Mouse (Mus musculus): ENCODE data around the gene Snrnp70.
"Not testable (repeated sequence)": the region's sequence is repeated elsewhere in the genome, so short reads cannot be mapped to it uniquely, and the experiment has no call there.

Gene Snrnp70

DNA sequence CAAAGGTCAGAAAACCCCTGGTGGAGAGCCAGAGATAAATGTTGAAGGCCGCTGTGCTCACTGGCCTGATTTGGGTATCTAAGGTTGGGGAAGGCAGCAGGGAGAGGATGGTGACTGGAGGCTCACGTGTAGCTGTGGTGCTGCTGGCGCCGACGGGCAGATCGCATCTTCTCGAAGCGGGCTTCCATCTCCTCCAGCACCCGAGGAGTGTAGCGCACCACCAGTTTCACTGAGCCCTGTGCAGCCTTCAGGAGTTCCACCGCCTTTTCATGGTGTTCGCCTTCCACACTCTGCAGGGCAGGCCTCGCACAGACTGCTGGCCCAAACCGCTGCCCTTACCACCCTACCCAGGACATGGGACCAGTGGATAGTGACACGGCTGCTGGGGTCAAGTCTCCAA is 27.4 kb downstream of the Snrnp70 start:
- in situ Hi-C loops (cut with MboI, MseI), result no loop called here

DNA sequence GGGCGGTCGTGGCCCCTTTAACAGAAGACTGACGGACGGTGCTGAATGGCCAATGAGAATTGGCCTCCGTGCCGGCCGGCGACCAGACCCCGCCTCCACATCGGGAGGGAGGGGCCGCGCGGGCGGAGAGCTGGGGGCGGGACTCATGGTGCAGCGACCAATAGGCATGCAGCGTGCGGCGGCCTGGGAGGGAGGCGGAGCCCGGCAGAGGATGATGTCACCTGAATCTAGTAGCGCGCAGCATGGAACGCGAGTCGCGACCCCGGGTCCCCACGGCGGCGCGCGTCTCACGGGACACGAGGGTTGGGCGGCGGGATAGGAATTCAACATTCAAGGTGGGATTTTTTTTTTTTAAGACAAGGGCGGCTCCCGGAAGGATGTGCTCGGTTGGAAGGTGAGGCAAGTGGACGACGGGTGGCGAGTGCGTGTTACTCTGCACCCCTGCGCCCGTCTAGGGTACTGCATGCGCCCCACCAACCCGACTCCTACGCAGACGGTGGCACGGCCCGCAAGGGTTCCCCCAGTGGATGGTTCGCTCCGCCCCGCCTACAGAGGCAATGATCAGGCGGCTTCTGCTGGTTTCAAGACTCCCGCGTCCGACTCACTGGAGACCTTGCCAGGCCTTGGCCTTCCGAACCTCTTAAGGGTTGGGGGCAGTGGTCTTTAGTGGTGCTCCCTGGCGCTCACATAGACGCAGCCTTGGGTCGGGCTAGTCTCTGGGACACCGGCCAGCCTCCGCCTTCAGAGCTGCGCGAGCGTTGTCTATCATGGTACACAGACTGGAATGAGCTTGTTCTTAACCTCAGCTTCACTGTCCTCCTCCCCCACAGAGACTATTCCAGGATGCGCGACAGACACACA is 28.3 kb downstream of the Snrnp70 start:
- in situ Hi-C loops (cut with MboI, MseI), result no loop called here

DNA sequence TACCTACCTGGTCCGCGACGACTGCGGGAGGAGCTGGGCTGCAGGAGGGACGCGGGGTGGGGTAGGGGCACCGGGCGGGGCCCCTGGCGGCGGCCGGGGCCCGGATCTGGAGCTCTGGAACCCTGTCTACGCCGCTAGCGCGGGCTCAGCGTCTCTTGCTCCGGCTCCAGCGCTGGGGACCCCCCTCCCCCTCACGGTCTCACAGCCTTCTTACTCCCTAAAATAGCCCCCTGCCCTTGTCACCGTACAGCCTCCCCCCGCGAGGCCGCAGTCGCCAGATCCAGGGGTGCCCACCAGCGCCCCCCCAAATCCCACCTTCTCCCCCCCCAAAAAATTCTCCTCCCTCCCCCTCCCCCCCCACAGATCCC is 28.9 kb downstream of the Snrnp70 start, which contains the start of gene Ppfia3:
TSS of gene Ppfia3 (minus strand) at position 368 of the 368 bp plus-strand sequence.
- in situ Hi-C loops (cut with MboI, MseI), result no loop called here

DNA sequence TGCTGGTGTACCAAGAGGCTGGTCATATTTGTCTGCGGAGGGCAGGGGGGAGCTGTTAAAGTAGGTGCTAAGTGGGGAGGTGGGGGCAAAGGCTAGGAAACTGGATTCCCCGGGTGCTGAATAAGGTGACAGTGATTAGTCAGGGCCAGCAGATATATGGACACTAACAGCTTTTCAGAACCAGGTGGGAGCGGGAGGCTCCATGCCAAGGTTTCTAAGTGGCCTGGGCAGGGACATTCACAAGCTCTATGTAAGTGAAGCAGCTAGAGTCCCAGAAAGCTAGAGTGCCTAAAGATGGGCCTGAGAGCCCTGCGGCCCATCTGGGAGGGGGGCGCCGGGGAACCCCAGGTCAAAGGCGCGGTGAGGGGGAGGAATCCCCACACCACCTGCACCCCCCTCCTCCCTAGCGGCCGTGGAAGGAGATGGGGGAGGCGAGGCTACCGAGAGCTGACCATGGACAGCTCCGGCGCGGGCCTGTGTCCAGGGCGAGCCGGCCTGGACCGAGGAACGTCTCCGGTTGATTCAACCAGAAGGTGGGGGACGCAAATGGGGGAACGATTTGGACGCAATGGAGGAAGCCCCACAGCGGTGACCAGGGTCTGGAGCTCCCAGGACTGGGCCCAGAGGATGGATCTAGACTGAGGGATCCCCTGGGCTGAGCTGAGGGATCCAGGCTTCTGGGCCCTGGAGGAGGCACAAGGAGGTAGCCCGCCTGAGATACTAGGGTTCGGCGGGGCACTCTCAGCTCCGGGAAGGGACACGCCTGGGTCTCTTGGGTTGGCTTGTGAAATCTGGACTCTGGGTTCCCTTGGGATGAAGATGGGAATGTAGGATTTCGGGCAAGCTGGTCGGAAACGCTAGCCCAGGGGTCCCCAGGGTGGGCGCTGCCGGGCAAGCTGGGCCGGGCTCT is 29.5 kb downstream of the Snrnp70 start:
- in situ Hi-C loops (cut with MboI, MseI), result no loop called here

DNA sequence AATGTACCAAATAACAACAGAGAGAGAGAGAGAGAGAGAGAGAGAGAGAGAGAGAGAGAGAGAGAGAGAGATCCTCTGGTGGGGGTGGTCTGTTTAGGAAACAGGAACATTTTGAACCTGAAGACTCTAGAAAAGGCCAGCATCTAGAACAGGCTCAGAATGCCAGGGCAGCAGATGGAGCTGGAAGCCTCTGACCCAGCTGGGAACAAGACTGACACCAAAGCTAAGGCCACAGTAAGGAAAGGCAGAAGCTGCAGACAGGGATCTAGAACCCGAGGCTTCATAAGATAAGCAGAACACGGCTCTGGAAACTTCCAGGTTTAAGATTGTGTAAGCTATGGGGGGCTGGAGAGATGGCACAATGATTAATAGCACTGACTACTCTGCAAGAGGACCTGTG is 31.6 kb downstream of the Snrnp70 start:
- in situ Hi-C loops (cut with MboI, MseI), result no loop called here

DNA sequence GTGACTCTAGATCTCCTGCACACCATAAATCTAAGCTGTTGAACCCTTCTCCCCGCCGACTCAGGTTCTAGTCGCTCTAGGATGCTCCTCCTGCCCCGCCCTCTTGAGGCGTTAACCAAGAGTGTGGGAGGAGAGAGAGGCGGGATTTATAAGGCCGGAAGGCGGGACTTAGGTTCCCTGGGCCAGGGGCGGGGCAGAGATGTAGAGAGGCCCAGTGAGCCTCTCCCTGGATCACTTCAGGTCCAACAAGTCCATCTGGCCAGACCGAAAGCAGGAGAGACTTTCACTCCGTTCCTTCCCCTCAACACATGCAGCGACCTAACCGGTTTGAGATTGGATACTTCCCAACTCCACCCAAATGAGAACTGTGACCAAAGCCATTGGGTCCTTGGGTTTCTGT is 32.7 kb downstream of the Snrnp70 start:
- in situ Hi-C loops (cut with MboI, MseI), result no loop called here

DNA sequence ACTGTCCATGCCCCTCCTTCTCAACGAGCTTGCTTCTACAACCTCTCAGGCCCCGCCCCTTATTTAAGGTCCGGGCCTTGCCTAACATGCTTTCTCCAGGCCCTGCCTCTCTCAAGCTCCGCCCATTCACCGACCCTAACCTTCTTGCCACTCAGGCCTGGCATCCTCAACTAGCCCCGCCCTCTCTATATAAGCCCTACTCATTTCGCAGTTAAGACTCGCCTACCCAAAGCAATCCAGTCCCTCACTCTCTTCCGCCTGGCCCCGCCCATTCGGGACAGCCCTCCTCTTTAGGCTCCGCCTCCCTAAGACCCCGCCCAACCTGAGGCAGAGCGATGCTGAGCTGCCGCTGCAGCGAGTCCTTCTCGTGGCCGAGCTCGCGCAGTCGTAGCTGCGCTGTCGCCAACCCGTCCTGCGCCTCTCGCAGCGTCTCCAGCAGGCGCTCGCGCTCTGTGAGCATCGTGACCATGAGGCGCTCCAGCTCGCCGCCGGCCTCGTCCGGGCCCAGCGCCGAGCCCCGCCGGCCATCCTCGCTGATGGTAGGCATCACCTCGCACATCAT is 34.2 kb downstream of the Snrnp70 start:
- in situ Hi-C loops (cut with MboI, MseI), result no loop called here

DNA sequence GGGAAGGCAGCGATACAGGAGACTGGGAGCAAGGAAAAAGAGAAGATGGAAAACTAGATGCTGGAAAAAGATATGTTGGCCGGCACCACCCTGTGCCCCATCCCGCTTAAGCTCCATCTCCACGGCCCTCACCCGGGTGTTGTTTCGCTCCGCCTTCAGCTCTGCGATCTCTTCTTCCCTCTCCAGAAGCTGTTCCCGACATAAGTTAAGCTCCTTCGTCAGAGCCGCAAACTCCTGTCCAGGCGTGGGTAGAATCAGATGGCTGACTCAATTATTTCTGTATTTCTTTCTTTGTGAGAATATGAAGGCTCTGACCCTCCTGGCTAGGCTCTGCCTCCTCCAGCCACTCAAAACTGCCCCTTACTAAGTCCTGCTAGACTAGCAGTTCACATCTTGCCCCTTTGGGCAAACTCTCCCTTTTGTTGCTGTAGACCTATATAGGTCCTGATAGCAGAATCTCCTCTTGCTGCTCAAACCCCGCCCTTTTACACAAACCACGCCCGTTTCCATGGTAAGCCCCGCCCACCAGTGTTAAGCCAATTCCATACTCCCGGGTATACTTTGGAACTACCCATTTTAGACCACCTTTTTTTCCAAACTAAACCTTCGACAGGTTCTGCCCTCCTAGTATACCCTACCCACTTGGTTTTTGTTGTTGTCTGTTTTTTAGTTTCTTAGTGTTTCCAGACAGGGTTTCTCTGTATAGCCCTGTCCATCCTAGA is 35.0 kb downstream of the Snrnp70 start:
- in situ Hi-C loops (cut with MboI, MseI), result no loop called here

DNA sequence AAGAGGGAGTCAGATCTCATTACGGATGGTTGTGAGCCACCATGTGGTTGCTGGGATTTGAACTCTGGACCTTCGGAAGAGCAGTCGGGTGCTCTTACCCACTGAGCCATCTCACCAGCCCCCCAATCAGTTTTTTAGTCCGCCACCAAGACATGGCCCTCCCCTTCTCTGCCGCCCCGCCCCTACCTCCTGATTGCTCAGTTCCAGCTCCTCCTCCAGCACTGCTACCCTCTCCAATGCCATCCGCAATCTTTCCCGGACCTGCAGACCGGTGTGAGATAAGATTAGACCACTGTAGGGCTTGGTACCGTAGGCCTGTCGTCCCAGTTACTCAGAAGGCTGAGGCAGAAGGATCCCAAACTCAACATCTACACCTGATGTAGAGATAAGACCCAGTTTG is 36.5 kb downstream of the Snrnp70 start:
- in situ Hi-C loops (cut with MboI, MseI), result not testable (repeated sequence)

DNA sequence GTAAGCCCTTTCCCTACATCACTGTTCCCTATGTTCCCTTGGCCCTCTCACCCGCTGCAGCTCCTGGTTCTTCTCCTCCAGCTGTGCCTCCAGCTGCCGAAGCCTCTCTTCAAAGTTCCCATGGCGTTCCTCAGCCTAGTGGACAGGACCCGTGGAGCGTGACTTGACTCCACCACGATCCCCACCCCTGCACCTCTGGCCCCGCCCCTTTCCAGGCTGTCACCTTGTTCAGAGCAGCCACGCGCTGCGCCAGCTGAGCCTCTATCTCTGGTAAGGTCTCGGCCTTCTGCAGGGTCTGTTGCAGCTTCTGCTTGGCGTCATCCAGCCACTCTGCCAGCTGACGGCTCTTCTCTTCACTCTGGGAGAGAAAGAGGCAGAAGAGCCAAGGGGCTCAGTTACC is 39.5 kb downstream of the Snrnp70 start:
- in situ Hi-C loops (cut with MboI, MseI), result no loop called here

DNA sequence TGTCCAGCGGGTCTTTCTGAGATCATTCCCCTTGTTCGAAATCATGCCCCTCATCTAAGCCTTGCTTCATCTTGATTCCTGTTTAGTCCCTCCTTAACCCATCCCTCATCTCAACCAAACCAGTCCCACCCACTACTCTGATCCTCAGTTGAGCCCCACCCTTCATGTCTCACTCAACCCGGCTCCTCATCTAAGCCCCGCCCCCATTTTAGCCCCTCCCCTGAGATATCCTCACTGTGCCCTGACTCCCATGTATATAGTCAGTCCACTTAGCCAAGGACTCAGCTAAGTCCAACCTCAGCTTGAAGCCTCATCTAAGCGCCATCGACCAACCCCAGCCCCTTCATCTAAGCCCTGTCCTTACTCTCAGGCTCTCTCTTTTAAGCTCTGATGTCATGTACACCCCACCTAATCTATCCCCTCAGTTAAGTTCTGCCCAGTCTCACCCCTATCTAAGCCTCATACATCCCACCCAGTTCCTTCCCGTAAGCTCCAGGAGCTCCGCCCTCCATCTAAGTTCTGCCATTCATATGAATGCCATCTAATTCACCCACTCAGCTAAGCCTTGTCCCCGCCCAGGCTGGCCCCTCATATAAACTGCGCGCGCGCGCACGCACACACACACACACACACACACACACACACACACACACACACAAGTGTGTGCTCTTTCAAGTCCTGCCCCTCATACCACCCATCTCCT is 40.1 kb downstream of the Snrnp70 start:
- in situ Hi-C loops (cut with MboI, MseI), result no loop called here

DNA sequence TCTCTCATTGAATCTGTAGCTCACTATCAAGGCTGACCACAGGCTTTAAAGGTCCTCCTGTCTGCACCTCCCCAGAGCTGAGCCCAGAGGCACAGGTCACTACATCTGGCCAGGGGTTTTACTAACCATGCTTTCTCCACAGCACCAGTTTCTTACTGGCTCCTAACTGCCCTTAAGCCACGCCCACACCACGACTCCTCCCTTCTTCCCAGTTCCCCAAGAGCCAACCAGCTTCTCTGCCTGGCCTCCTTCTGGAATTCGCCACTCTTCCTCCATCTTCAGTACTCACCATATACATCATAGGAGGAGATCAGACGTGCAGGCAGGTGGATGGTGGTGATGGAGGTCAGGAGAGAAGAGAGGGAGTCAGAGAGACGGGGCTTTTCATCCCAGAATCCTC is 42.5 kb downstream of the Snrnp70 start:
- in situ Hi-C loops (cut with MboI, MseI), result no loop called here

DNA sequence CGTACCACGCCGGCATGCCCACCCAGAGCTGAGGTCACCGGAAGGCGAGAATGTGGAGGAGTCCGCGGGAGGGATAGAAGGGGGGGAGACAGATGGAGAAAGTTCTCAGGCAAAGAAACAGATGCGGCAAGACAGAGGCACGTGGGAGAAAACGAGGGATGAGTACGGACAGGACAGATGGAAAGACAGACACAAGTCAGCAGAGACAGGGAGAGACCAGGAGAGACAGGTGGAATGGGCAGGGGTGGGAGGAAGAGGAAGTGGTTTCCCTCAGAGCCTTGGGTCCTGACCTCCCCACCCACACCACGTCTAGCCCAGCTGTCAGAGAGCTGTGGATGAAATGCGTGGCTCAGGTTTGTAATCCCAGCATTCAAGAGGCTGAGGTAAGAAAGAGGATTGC is 48.6 kb downstream of the Snrnp70 start:
- in situ Hi-C loops (cut with MboI, MseI), result no loop called here

DNA sequence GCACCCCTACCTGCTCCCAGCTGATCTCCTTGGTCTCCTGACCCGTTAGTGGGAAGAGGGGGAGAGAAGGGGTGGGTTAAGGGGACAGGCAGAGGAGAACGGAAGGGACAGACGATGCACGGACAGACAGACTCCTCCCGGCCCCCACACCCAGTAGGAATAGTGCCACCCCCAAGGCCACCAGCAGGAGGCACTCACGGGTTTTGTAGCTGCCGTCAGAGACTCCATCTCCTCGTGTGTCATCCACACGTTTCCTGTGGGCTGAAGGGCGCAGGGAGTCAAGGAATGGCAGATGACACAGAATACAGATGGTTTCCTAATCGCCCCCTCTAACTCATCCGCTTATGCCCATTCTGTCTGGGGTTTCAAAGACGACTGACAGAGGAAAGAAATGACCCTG is 52.0 kb downstream of the Snrnp70 start:
- in situ Hi-C loops (cut with MboI, MseI), result loop anchor here (5.0 kb wide), 1 partner anchor 36 kb away; no protein-coding TSS in a partner anchor

DNA sequence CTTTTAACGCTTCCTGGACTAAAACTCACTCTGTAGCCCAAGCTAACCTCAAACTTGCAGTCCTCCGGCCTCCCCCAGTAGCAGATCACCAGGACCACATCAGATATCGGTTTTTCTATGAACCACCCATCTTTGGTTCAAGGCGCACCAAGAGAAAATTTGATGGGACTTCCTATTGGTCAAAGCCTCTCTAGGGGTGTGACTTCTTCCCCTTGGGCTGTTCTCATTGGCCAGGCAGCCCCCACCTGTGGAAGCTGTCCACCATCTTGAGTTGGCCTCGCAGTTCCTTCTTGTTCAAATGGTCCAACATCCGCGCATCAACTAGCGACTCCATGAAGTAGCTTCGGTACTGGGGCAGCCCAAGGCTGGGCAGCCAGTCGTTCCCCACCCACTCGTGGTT is 53.5 kb downstream of the Snrnp70 start:
- in situ Hi-C loops (cut with MboI, MseI), result loop anchor here (5.0 kb wide), 1 partner anchor 35 kb away; no protein-coding TSS in a partner anchor

DNA sequence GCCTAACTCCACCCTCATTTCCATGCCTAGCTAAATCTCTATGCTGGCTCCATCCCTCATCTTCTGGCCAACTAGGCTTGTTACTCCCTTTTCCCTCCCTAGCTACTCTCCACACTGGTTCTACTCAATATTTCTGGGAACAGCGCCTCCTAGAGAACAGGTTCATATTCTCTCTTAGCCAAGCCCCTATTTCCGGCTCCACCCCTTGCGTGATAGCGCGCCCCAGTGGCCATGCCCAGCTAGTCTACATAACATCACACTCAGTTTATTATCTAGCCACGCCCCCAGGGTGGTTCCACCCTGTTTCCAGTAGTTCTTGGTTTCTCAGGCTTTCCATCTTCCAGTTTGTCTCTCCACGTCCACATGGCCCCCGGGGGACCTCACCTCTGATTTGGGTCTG is 54.2 kb downstream of the Snrnp70 start:
- in situ Hi-C loops (cut with MboI, MseI), result loop anchor here (5.0 kb wide), 1 partner anchor 34 kb away; no protein-coding TSS in a partner anchor

DNA sequence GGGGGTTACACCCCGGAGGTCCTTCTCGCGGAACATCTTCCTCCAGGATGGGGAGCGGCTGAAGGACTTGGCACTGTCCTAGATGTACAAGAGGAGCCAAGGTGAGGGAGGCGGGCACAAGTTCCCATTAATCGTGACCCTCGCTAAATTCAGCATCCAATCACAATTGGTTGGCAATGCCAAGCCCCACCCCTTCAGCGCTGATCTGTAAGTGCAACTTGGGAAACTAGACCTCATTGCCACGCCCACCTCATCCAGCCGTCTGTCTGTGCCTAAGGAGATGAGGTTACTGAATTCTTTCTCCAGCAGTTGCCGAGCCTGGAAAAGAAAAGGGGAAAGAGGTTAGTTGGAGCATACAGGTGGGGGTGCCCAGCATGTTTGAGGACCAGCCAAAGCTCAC is 54.9 kb downstream of the Snrnp70 start:
- in situ Hi-C loops (cut with MboI, MseI), result loop anchor here (5.0 kb wide), 1 partner anchor 33 kb away; no protein-coding TSS in a partner anchor

DNA sequence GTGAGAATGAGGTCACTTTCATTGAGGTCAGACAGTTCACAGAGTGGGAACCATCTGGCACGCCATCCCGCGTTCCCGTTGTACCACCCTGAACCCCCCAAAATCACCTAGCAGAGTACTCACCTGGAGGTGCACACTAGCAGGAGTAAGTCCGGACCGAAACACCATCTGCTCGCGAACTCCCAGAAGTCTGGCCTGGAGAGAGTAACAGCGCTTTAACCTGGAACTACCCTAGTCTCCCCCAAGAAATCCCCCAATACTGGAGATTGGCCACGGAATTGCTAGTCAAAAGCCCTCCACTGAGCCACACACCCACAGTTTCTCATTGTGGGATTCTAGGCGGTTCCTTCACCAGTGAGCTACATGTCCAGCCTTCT is 55.5 kb downstream of the Snrnp70 start:
- in situ Hi-C loops (cut with MboI, MseI), result loop anchor here (5.0 kb wide), 1 partner anchor 33 kb away; no protein-coding TSS in a partner anchor

DNA sequence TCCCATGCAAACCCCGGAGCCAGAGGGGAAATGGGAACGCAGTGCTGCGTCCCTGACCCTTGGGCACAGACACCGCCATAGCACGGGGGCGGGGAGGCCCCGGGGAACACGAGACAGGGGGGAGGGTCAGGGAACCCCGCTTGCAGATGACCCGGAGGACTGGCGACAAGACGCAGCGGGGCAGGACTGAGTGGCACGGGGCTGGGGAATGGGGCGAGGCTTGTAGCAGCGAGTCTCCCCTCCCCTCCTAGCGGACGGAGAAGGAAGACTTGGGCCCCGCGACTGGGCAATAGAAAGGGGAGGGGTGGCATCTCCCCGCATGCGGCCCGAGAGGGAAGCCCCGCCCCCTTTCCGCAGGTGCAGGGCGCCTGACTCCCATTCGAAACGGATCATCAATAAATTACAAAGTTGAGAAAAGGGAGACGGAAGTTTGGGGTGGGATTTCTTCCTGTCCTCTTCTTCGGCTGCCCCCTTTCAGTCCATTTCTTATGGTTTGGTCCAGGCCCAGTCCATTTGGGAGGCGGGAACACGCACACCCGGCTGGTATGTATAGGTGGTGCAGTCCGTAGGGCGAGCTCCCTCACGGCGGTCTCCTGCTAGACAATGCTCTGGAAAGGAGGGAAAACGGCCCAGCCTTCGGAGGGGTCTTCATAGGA is 56.0 kb downstream of the Snrnp70 start:
- in situ Hi-C loops (cut with MboI, MseI), result loop anchor here (5.0 kb wide), 1 partner anchor 32 kb away; no protein-coding TSS in a partner anchor

Data from T-helper 2 cell (primary cell).